Mouse (Mus musculus): Measurements from ENCODE around the gene Tdrd5. TPM values are rescaled to one million over a fixed set of nuclear protein-coding genes. Genes with fewer than 3 reads are reported as not detected.
"Not testable (repeated sequence)": the region's sequence is repeated elsewhere in the genome, so short reads cannot be mapped to it uniquely, and the experiment has no call there.

Gene Tdrd5
- polyA plus RNA-seq, 1 experiment: not detected

GRCm38 (mm10) chr1:156284207-156284606 is 19.3 kb downstream of the Tdrd5 start:
- no peak overlapping the region for H3K27ac ChIP-seq (replicated peaks; ENCODE audit: low read depth, low read length)
- H3K4me1 ChIP-seq (ENCODE audit: control insufficient read depth, insufficient read depth, insufficient read length, low read length): no peaks in the 10 kb centered on the region
- H3K4me3 ChIP-seq (ENCODE audit: insufficient read depth, low read depth, low read length): no peak overlapping the region

DNA sequence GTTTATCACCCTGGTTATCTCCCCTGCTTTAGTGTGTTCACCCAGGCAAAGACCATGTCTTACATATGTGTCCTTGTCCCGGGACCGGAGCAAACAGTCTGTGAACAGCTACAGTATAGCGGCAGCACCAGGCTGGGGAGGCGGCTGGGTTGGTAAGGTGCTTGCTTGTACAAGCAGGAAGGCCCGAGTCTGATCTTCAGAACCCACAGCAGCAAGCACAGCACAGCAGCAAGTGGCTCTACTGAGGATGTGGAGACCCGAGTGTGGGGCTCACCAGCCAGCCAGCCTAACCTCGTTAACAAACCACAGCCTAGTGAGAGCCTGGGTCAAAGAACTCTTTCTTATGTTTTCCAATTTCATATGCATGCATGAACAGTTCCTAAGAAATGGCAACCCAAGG is 23.3 kb downstream of the Tdrd5 start:
- Histone ChIP-seq H3K27ac (replicated peaks; ENCODE audit: low read depth, low read length) (no peak overlapping the region), H3K4me3 (ENCODE audit: insufficient read depth, low read depth, low read length) (no peak overlapping the region), H3K4me1 (ENCODE audit: control insufficient read depth, insufficient read depth, insufficient read length, low read length) (no peaks in the 10 kb centered on the region)

- Histone ChIP-seq H3K27ac (replicated peaks; ENCODE audit: low read depth, low read length) (no peak overlapping the region), H3K4me1 (ENCODE audit: control insufficient read depth, insufficient read depth, insufficient read length, low read length) (no peaks in the 10 kb centered on the region), H3K4me3 (ENCODE audit: insufficient read depth, low read depth, low read length) (no peak overlapping the region)
Observed at GRCm38 (mm10) chr1:156273647-156274046, 29.8 kb downstream of the Tdrd5 start.

- Histone ChIP-seq H3K4me1 (ENCODE audit: control insufficient read depth, insufficient read depth, insufficient read length, low read length) (no peaks in the 10 kb centered on the region), H3K27ac (replicated peaks; ENCODE audit: low read depth, low read length) (no peak overlapping the region), H3K4me3 (ENCODE audit: insufficient read depth, low read depth, low read length) (no peak overlapping the region)
Observed at GRCm38 (mm10) chr1:156271654-156272053, 31.8 kb downstream of the Tdrd5 start.

DNA sequence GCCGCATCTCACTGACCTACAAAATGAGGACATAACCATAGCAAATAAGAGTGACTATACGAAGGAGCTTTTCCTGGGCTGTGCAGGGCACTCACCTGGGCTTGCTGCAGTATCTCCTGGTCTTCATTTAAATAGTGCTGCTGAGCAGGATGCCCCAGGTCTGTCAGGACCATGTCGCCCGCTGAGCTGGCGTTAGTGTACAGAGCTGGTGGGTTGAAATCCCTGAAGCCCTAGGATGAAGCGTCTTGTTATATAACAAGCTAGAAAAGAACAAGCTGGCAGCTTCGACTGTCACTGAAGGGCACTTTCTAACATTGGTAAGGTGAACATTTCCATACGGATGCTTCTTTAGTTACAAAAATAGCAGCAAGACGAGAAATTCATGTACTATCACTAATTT is 33.0 kb downstream of the Tdrd5 start:
- H3K4me1 ChIP-seq (ENCODE audit: control insufficient read depth, insufficient read depth, insufficient read length, low read length): no peaks in the 10 kb centered on the region
- H3K4me3 ChIP-seq (ENCODE audit: insufficient read depth, low read depth, low read length): no peak overlapping the region
- H3K27ac ChIP-seq (replicated peaks; ENCODE audit: low read depth, low read length): no peak overlapping the region

- not testable (repeated sequence) for H3K27ac ChIP-seq (replicated peaks; ENCODE audit: low read depth, low read length); H3K4me3 ChIP-seq (ENCODE audit: insufficient read depth, low read depth, low read length); H3K4me1 ChIP-seq (ENCODE audit: control insufficient read depth, insufficient read depth, insufficient read length, low read length)
Observed at GRCm38 (mm10) chr1:156268546-156268945, 34.9 kb downstream of the Tdrd5 start.

GRCm38 (mm10) chr1:156263946-156264345 is 39.5 kb downstream of the Tdrd5 start:
- Histone ChIP-seq H3K4me1 (ENCODE audit: control insufficient read depth, insufficient read depth, insufficient read length, low read length) (no peaks in the 10 kb centered on the region), H3K27ac (replicated peaks; ENCODE audit: low read depth, low read length) (no peak overlapping the region), H3K4me3 (ENCODE audit: insufficient read depth, low read depth, low read length) (no peak overlapping the region)

- H3K4me3 ChIP-seq (ENCODE audit: insufficient read depth, low read depth, low read length): no peak overlapping the region
- no peaks in the 10 kb centered on the region for H3K4me1 ChIP-seq (ENCODE audit: control insufficient read depth, insufficient read depth, insufficient read length, low read length)
- H3K27ac ChIP-seq (replicated peaks; ENCODE audit: low read depth, low read length): no peak overlapping the region
Observed at GRCm38 (mm10) chr1:156263352-156263751, 40.1 kb downstream of the Tdrd5 start.

DNA sequence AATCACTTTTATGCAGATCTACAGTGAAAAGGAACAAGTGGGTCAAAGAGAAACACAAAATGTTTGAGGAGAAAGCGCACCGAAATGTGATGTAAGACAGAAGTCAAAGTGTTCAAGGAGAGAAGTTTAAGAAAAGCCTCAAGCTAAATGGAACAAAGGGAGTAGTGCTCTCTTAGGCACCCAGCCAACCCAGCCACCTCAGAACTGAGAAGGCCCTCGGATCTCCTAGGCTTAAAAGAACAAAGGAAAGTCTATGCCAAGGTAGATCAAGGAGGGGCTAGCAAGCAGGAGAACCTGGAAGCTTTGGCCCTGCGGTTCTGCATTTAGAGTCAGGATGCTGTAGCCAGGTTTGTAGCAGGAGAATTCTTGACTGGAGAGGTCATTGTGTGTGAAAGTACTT is 48.6 kb downstream of the Tdrd5 start:
- no peak overlapping the region for H3K27ac ChIP-seq (replicated peaks; ENCODE audit: low read depth, low read length)
- H3K4me1 ChIP-seq (ENCODE audit: control insufficient read depth, insufficient read depth, insufficient read length, low read length): no peaks in the 10 kb centered on the region

DNA sequence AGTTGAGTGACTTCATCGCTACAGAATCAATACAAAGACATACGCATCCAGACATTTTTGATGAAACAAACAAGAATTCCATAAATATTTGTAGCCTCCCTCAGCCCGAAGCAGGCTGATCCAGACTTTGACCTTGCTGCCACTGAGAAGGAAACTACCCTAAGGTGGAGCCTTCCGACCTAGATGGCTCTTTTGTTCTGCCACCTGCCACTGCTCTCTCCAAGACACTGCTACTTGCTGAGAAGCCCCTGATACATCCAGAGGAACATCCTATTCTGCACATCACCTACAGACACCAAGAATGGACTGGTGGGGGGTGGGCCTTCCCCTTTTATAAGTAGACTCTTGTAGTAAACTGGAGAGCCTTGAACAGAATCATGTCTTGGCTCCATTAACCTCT is 52.4 kb downstream of the Tdrd5 start:
- H3K27ac ChIP-seq (replicated peaks; ENCODE audit: low read depth, low read length); H3K4me3 ChIP-seq (ENCODE audit: insufficient read depth, low read depth, low read length); H3K4me1 ChIP-seq (ENCODE audit: control insufficient read depth, insufficient read depth, insufficient read length, low read length): not testable (repeated sequence)

More for the DNA sequence above, 48.6 kb downstream of the Tdrd5 start:
- H3K4me3 ChIP-seq (ENCODE audit: insufficient read depth, low read depth, low read length): no peak overlapping the region

GRCm38 (mm10) chr1:156247893-156248292 is 55.6 kb downstream of the Tdrd5 start:
- Histone ChIP-seq H3K27ac (replicated peaks; ENCODE audit: low read depth, low read length) (no peak overlapping the region), H3K4me3 (ENCODE audit: insufficient read depth, low read depth, low read length) (no peak overlapping the region), H3K4me1 (ENCODE audit: control insufficient read depth, insufficient read depth, insufficient read length, low read length) (no peaks in the 10 kb centered on the region)

GRCm38 (mm10) chr1:156241713-156242348 is 61.6 kb downstream of the Tdrd5 start:
- Histone ChIP-seq H3K4me3 (ENCODE audit: insufficient read depth, low read depth, low read length) (no peak overlapping the region), H3K27ac (replicated peaks; ENCODE audit: low read depth, low read length) (no peak overlapping the region), H3K4me1 (ENCODE audit: control insufficient read depth, insufficient read depth, insufficient read length, low read length) (no peaks in the 10 kb centered on the region)

- H3K4me3 ChIP-seq (ENCODE audit: insufficient read depth, low read depth, low read length): no peak overlapping the region
- no peak overlapping the region for H3K27ac ChIP-seq (replicated peaks; ENCODE audit: low read depth, low read length)
- H3K4me1 ChIP-seq (ENCODE audit: control insufficient read depth, insufficient read depth, insufficient read length, low read length): no peaks in the 10 kb centered on the region
Observed at GRCm38 (mm10) chr1:156241035-156241434, 62.4 kb downstream of the Tdrd5 start.

- Histone ChIP-seq H3K27ac (replicated peaks; ENCODE audit: low read depth, low read length) (no peak overlapping the region), H3K4me1 (ENCODE audit: control insufficient read depth, insufficient read depth, insufficient read length, low read length) (no peaks in the 10 kb centered on the region), H3K4me3 (ENCODE audit: insufficient read depth, low read depth, low read length) (no peak overlapping the region)
Observed at GRCm38 (mm10) chr1:156231122-156231521, 72.3 kb downstream of the Tdrd5 start.

- Histone ChIP-seq H3K27ac (replicated peaks; ENCODE audit: low read depth, low read length) (peak overlapping the region; percentile 63), H3K4me1 (ENCODE audit: control insufficient read depth, insufficient read depth, insufficient read length, low read length) (no peaks in the 10 kb centered on the region), H3K4me3 (ENCODE audit: insufficient read depth, low read depth, low read length) (no peak overlapping the region)
Observed at GRCm38 (mm10) chr1:156230339-156231089, 73.0 kb downstream of the Tdrd5 start.

DNA sequence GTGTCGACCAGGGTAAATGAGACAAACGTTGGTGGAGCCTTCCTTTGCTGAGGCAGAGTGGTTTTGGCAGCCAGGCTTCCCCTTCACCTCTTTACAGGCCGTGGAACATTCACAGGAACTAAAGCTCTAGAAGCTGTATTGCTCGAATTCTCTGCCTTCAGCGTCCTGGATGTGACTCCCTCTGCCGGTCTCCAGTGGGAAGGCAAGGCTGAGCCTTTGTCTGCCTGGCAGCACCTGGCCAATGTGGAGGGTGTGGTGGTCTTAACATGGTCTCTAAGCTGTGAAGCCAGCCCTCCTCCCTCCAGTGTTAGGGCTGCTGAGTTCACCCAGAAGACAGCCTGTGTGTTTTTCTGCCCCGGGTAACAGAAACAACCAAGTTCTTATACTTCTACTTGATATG is 74.0 kb downstream of the Tdrd5 start:
- no peak overlapping the region for H3K4me3 ChIP-seq (ENCODE audit: insufficient read depth, low read depth, low read length)
- no peaks in the 10 kb centered on the region for H3K4me1 ChIP-seq (ENCODE audit: control insufficient read depth, insufficient read depth, insufficient read length, low read length)
- H3K27ac ChIP-seq (replicated peaks; ENCODE audit: low read depth, low read length): no peak overlapping the region

Data from brown adipose tissue, adult 24 weeks (tissue).